Mouse (Mus musculus) hindbrain, embryonic 12.5 days (tissue): ENCODE data around the gene Ndst2. TPM values are rescaled to one million over a fixed set of nuclear protein-coding genes. Genes with fewer than 3 reads are reported as not detected.
"Not testable (repeated sequence)": the region's sequence is repeated elsewhere in the genome, so short reads cannot be mapped to it uniquely, and the experiment has no call there.

ENCODE experiments used
- ATAC-seq: fragments of 200-750 bp; cut with Nextera tagmentation; 2 replicates; pipeline ENCODE4 v1.8.0; 2017; ENCODE audit warnings: moderate TSS enrichment; ENCODE audit not compliant: low FRiP score
- H3K27ac ChIP-seq: fragments of 300-500 bp; sonication (generic); 2 replicates; pipeline ENCODE4 v1.5.1; 2016; ENCODE audit warnings: mild to moderate bottlenecking
- H3K27me3 ChIP-seq: fragments of 300-500 bp; sonication (generic); 2 replicates; pipeline ENCODE4 v1.6.1; 2016; ENCODE audit warnings: mild to moderate bottlenecking
- H3K36me3 ChIP-seq: fragments of 300-500 bp; sonication (generic); 2 replicates; pipeline ENCODE4 v1.6.1; 2016; ENCODE audit warnings: mild to moderate bottlenecking
- H3K4me1 ChIP-seq: fragments of 300-500 bp; sonication (generic); 2 replicates; pipeline ENCODE4 v1.6.1; 2016
- H3K4me2 ChIP-seq: fragments of 300-500 bp; sonication (generic); replicated peaks from 2 replicates; pipeline ENCODE4 v1.6.1; 2016; ENCODE audit warnings: mild to moderate bottlenecking
- H3K4me3 ChIP-seq: fragments of 300-500 bp; sonication (generic); 2 replicates; pipeline ENCODE4 v1.5.1; 2016; ENCODE audit warnings: mild to moderate bottlenecking
- H3K9ac ChIP-seq: fragments of 300-500 bp; sonication (generic); 2 replicates; pipeline ENCODE4 v1.6.1; 2016; ENCODE audit warnings: mild to moderate bottlenecking, moderate library complexity
- H3K9me3 ChIP-seq: fragments of 300-500 bp; sonication (generic); replicated peaks from 2 replicates; pipeline ENCODE4 v1.6.1; 2016; ENCODE audit warnings: mild to moderate bottlenecking
- WGBS: fragments of 180-500 bp; shearing (Covaris S2); methylation state at CpG from one replicate; pipeline ENCODE4 v1.1.7; 2016; 5-methylcytosine and 5-hydroxymethylcytosine counted together
- polyA plus RNA-seq: library from polyadenylated mRNA; unstranded; fragments of >200 nt; fragmentation: Nextera tagmentation; extraction: Ambion mirVana; gene quantifications from 2 replicates; pipeline ENCODE4 v1.2.1, GENCODE M21; 2016

Ndst2 gene
- polyA plus RNA-seq, 1 experiment from 2014 or later = 27.2 TPM

- Histone ChIP-seq H3K27me3 (no peaks in the 10 kb centered on the region), H3K27ac (peak within 1 kb of the TSS; percentile 88), H3K9me3 (no peaks in the 10 kb centered on the region), H3K9ac (peak within 1 kb of the TSS; percentile 99), H3K4me1 (peaks cover 19% of the 10 kb centered on the region), H3K4me3 (peak within 1 kb of the TSS; percentile 99), H3K4me2 (peak within 1 kb of the TSS; percentile 72), H3K36me3 (peaks cover 34% of the 10 kb centered on the region)
- peak; percentile 94 for ATAC-seq
- WGBS = under 1% methylated on average over 70 of the region's 80 CpGs
Measured at GRCm38 (mm10) chr14:20707201-20708190, 26.9 kb downstream of the Ndst2 start, which contains the start of gene Zswim8. Gene Zswim8 (plus strand): TSS chr14:20707552.

GRCm38 (mm10) chr14:20703461-20703860 is 30.9 kb downstream of the Ndst2 start:
- H3K4me2 ChIP-seq = peak overlapping the region; percentile 65
- H3K4me3 ChIP-seq = peak overlapping the region; percentile 74
- peak overlapping the region; percentile 91 for H3K27ac ChIP-seq
- H3K36me3 ChIP-seq = peaks cover 13% of the 10 kb centered on the region
- not testable (repeated sequence) for ATAC-seq, H3K27me3 ChIP-seq, H3K9me3 ChIP-seq
- WGBS = 10% methylated on average over 8 of the region's 8 CpGs
- peak overlapping the region; percentile 79 for H3K9ac ChIP-seq
- H3K4me1 ChIP-seq = peaks cover 29% of the 10 kb centered on the region

GRCm38 (mm10) chr14:20702741-20703381 is 31.5 kb downstream of the Ndst2 start, which contains the start of gene Chchd1:
Gene Chchd1 (plus strand): TSS chr14:20703006.
- Histone ChIP-seq H3K27me3 (no peaks in the 10 kb centered on the region), H3K9me3 (no peaks in the 10 kb centered on the region), H3K4me3 (peak within 1 kb of the TSS; percentile 74), H3K4me2 (peak within 1 kb of the TSS; percentile 65), H3K27ac (peak within 1 kb of the TSS; percentile 91), H3K36me3 (peaks cover 18% of the 10 kb centered on the region), H3K4me1 (peaks cover 33% of the 10 kb centered on the region), H3K9ac (peak within 1 kb of the TSS; percentile 79)
- under 1% methylated on average over 61 of the region's 61 CpGs for WGBS
- ATAC-seq = peak; percentile 72

- Histone ChIP-seq H3K4me3 (peak overlapping the region; percentile 74), H3K27me3 (no peaks in the 10 kb centered on the region), H3K36me3 (peaks cover 18% of the 10 kb centered on the region), H3K4me1 (peaks cover 40% of the 10 kb centered on the region), H3K4me2 (peak overlapping the region; percentile 65), H3K9ac (peak overlapping the region; percentile 79), H3K27ac (peak overlapping the region; percentile 91), H3K9me3 (no peaks in the 10 kb centered on the region)
- peak; percentile 23; the same call in 1 of the 2 replicates for ATAC-seq
- WGBS = 17% methylated on average over 15 of the region's 15 CpGs
Measured at GRCm38 (mm10) chr14:20702096-20702740, 32.1 kb downstream of the Ndst2 start.

GRCm38 (mm10) chr14:20701554-20701953 is 32.8 kb downstream of the Ndst2 start:
- peaks cover 46% of the 10 kb centered on the region for H3K4me1 ChIP-seq
- WGBS = 89% methylated on average over 8 of the region's 8 CpGs
- peaks cover 18% of the 10 kb centered on the region for H3K36me3 ChIP-seq
- H3K9ac ChIP-seq = 0 out of 2 replicates have a peak overlapping the region, but pooled peaks have one; percentile 79
- H3K4me3 ChIP-seq = peak overlapping the region; percentile 74; the same call in 1 of the 2 replicates
- H3K27ac ChIP-seq = no peak overlapping the region
- H3K27me3 ChIP-seq = no peaks in the 10 kb centered on the region
- no peaks in the 10 kb centered on the region for H3K9me3 ChIP-seq
- peak overlapping the region; percentile 65 for H3K4me2 ChIP-seq
- no peak for ATAC-seq

- H3K4me2 ChIP-seq = no peak overlapping the region
- 91% methylated on average over 3 of the region's 3 CpGs for WGBS
- no peaks in the 10 kb centered on the region for H3K27me3 ChIP-seq
- no peak overlapping the region for H3K4me3 ChIP-seq
- H3K4me1 ChIP-seq = peaks cover 55% of the 10 kb centered on the region
- H3K9ac ChIP-seq = no peak overlapping the region
- no peak overlapping the region for H3K27ac ChIP-seq
- ATAC-seq = no peak
- H3K36me3 ChIP-seq = peaks cover 17% of the 10 kb centered on the region
- H3K9me3 ChIP-seq = no peaks in the 10 kb centered on the region
Measured at GRCm38 (mm10) chr14:20700362-20700761, 34.0 kb downstream of the Ndst2 start.

GRCm38 (mm10) chr14:20698515-20698914 is 35.8 kb downstream of the Ndst2 start:
- Histone ChIP-seq H3K4me2 (peak overlapping the region; percentile 83; the same call in 1 of the 2 replicates), H3K4me1 (peaks cover 60% of the 10 kb centered on the region)

GRCm38 (mm10) chr14:20696986-20697385 is 37.4 kb downstream of the Ndst2 start:
- peak overlapping the region; percentile 56 for H3K9ac ChIP-seq
- peaks cover 30% of the 10 kb centered on the region for H3K36me3 ChIP-seq
- peaks cover 56% of the 10 kb centered on the region for H3K4me1 ChIP-seq
- 17% methylated on average over 1 of the region's 1 CpGs for WGBS
- no peaks in the 10 kb centered on the region for H3K27me3 ChIP-seq
- H3K4me2 ChIP-seq = peak overlapping the region; percentile 83
- H3K9me3 ChIP-seq = no peaks in the 10 kb centered on the region
- H3K27ac ChIP-seq = peak overlapping the region; percentile 55
- no peak for ATAC-seq
- peak overlapping the region; percentile 64 for H3K4me3 ChIP-seq

More at GRCm38 (mm10) chr14:20698515-20698914, 35.8 kb downstream of the Ndst2 start:
- H3K4me3 ChIP-seq = no peak overlapping the region
- H3K9ac ChIP-seq = peak overlapping the region; percentile 24; the same call in 1 of the 2 replicates
- peaks cover 15% of the 10 kb centered on the region for H3K36me3 ChIP-seq
- no peaks in the 10 kb centered on the region for H3K9me3 ChIP-seq
- no peak for ATAC-seq
- H3K27ac ChIP-seq = no peak overlapping the region
- H3K27me3 ChIP-seq = no peaks in the 10 kb centered on the region
- 89% methylated on average over 2 of the region's 2 CpGs for WGBS

- H3K27ac ChIP-seq = peak overlapping the region; percentile 96
- H3K36me3 ChIP-seq = peaks cover 41% of the 10 kb centered on the region
- WGBS = 16% methylated on average over 27 of the region's 27 CpGs
- H3K27me3 ChIP-seq = no peaks in the 10 kb centered on the region
- peak overlapping the region; percentile 76 for H3K9ac ChIP-seq
- peak overlapping the region; percentile 83 for H3K4me2 ChIP-seq
- peaks cover 50% of the 10 kb centered on the region for H3K4me1 ChIP-seq
- no peaks in the 10 kb centered on the region for H3K9me3 ChIP-seq
- no peak for ATAC-seq
- peak overlapping the region; percentile 64 for H3K4me3 ChIP-seq
Measured at GRCm38 (mm10) chr14:20695761-20696520, 38.4 kb downstream of the Ndst2 start.

- Histone ChIP-seq H3K4me1 (peaks cover 50% of the 10 kb centered on the region), H3K27ac (peak within 1 kb of the TSS; percentile 96)
- peak; percentile 94 for ATAC-seq
Measured at GRCm38 (mm10) chr14:20694884-20695760, 39.2 kb downstream of the Ndst2 start, which contains the start of gene Fut11. Gene Fut11 (plus strand): TSS chr14:20694968.

More at GRCm38 (mm10) chr14:20694884-20695760, 39.2 kb downstream of the Ndst2 start, which contains the start of gene Fut11:
- Histone ChIP-seq H3K4me2 (peak within 1 kb of the TSS; percentile 83), H3K27me3 (no peaks in the 10 kb centered on the region), H3K9ac (peak within 1 kb of the TSS; percentile 76), H3K9me3 (no peaks in the 10 kb centered on the region), H3K36me3 (peaks cover 48% of the 10 kb centered on the region), H3K4me3 (peak within 1 kb of the TSS; percentile 64)
- under 1% methylated on average over 110 of the region's 111 CpGs for WGBS
